Mouse (Mus musculus) thymus, postnatal 0 days (tissue): ENCODE measurements around the gene Gm49486. TPM values are rescaled to one million over a fixed set of nuclear protein-coding genes. Genes with fewer than 3 reads are reported as not detected.

Source experiments
- polyA plus RNA-seq: library from polyadenylated mRNA; unstranded; fragments of >200 nt; fragmentation: Nextera tagmentation; extraction: Ambion mirVana; gene quantifications from 2 replicates; pipeline ENCODE4 v1.2.1, GENCODE M21; 2015

The Gm49486 gene
- polyA plus RNA-seq, 1 experiment from 2014 or later: 0.07 TPM

Other genes with a start within 250 kb of the Gm49486 start
- 303 and 311 TPM in 2 replicates for gene H1f0, start 200.9 kb upstream of the Gm49486 start, polyA plus RNA-seq
- gene Galr3, start 187.5 kb upstream of the Gm49486 start, polyA plus RNA-seq: 0.14 and 0.21 TPM in 2 replicates
- gene Ankrd54, start 166.5 kb upstream of the Gm49486 start, polyA plus RNA-seq: 60.0 and 62.6 TPM in 2 replicates
- 200 and 212 TPM in 2 replicates for gene Eif3l, start 154.2 kb upstream of the Gm49486 start, polyA plus RNA-seq
- 3.3 and 4.6 TPM in 2 replicates for gene Micall1, start 120.5 kb upstream of the Gm49486 start, polyA plus RNA-seq
- gene Polr2f, start 88.4 kb upstream of the Gm49486 start, polyA plus RNA-seq: 284 and 300 TPM in 2 replicates
- gene 1700088E04Rik, start 88.1 kb upstream of the Gm49486 start, polyA plus RNA-seq: 2.4 and 4.0 TPM in 2 replicates
- gene Sox10, start 64.2 kb upstream of the Gm49486 start, polyA plus RNA-seq: 0.08 and 0.26 TPM in 2 replicates
- 18.2 and 21.9 TPM in 2 replicates for gene Pick1, start 218 bp upstream of the Gm49486 start, polyA plus RNA-seq
- gene Slc16a8, start 25.4 kb downstream of the Gm49486 start, polyA plus RNA-seq: not detected in 2 replicates
- 0.81 and 0.90 TPM in 2 replicates for gene Baiap2l2, start 56.1 kb downstream of the Gm49486 start, polyA plus RNA-seq
- 12.8 and 15.2 TPM in 2 replicates for gene Pla2g6, start 99.0 kb downstream of the Gm49486 start, polyA plus RNA-seq
- 7.2 and 8.7 TPM in 2 replicates for gene Maff, start 117.2 kb downstream of the Gm49486 start, polyA plus RNA-seq
- gene Tmem184b, start 174.2 kb downstream of the Gm49486 start, polyA plus RNA-seq: 30.0 and 37.4 TPM in 2 replicates
- gene Csnk1e, start 226.2 kb downstream of the Gm49486 start, polyA plus RNA-seq: 52.2 and 70.8 TPM in 2 replicates